Mouse (Mus musculus): ENCODE data around the gene Mef2c.

DNA sequence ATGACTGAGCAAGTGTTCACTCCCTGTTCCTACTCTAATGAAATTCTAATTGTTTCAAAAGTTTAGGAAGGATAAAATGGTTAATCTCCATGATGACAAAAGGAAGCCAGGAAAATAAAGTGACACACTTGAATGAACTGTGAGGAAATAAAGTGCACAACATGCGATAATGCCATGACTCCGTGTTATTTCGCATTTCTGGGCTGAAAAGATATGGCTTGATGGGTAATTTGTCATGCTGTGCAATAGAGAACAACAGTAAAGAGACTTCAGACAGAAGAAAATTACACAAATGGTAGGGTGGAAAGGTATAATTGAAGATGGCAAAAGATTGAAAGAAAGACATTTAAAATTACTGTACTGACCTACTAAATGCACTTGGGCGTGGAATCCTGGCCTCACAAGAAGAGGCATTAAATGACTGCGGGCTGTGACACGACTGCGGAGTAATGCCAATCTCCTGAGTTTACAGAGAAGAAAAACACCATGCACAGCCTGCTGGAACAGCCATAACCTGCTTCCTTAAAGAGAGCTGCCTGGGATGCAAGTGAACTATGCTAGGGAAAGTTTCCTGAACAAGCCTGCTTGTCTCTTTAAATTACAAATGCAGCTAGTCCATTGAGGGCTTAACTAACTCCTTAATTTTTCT lies 19.0 kb upstream of the Mef2c start:
- TF ChIP-seq GATA1 (IDR thresholded peaks at IDR 0.05; ENCODE audit: low read length): no peak
- no peak for TF ChIP-seq TAL1 (IDR thresholded peaks at IDR 0.05; ENCODE audit: low read length)
